Mouse (Mus musculus) Patski (cell line): ENCODE measurements at regions not wholly inside any gene's neighbourhood (a gene's known extent, or its start where the extent isn't known, plus 50 kb on each side); places are given as distances from the start of the nearest gene placed in this dataset.
"Not testable (repeated sequence)": the region's sequence is repeated elsewhere in the genome, so short reads cannot be mapped to it uniquely, and the experiment has no call there.

ENCODE experiments used
- ATAC-seq: fragments of 100-300 bp; one replicate; pipeline ENCODE4 v1.8.0; 2021
- CTCF ChIA-PET: fragments of 350-600 bp; sonication (Branson Sonifier 250); formaldehyde crosslinking; loops from one replicate; lab custom pipeline; 2022; ENCODE audit warnings: inconsistent platforms; lab: Charles Lee
- POLR2A ChIA-PET: fragments of 350-600 bp; sonication (Branson Sonifier 250); formaldehyde crosslinking; loops from one replicate; lab custom pipeline; 2022; ENCODE audit warnings: antibody characterized with exemption, inconsistent platforms; lab: Charles Lee
- DNase-seq: peaks from one replicate; pipeline ENCODE4 v3.0.0-alpha.2; 2011; ENCODE audit warnings: low read depth, low spot score
- H3K27me3 ChIP-seq: fragments of 371-371 bp; one replicate; pipeline ENCODE4 v1.5.1; 2021
- CTCF ChIP-seq: fragments of 100-300 bp; IDR thresholded peaks from one replicate; pipeline ENCODE4 v1.5.1; 2021
- in situ Hi-C: fragments of 300-500 bp; cut with MboI; formaldehyde crosslinking; loops from 3 replicates; pipeline ENCODE4 v1.11.1; 2018; ENCODE audit warnings: low pct_unique_long_range_greater_than_20kb, mixed read lengths

- DNase-seq, result no peak
- no peak for TF ChIP-seq CTCF
- POLR2A ChIA-PET, result no interaction called here
- in situ Hi-C loops, result no loop called here
- CTCF ChIA-PET, result no interaction called here
- peaks cover 14% of the 10 kb centered on the region for H3K27me3 ChIP-seq
- no peak for ATAC-seq
Observed at GRCm38 (mm10) chr19:35150780-35151725, 228.9 kb downstream of the Kif20b start.

- ChIA-PET CTCF (interaction anchor here (1.4 kb wide), 1 partner anchor 8 kb away, joined by 5 read pairs; no protein-coding TSS in a partner anchor), POLR2A (no interaction called here)
- DNase-seq (no peak), ATAC-seq (no peak)
- no peak for TF ChIP-seq CTCF
- peaks cover 9% of the 10 kb centered on the region for H3K27me3 ChIP-seq
- in situ Hi-C loops, result no loop called here
Observed at GRCm38 (mm10) chr19:35151841-35152240, 229.7 kb downstream of the Kif20b start.

- ChIA-PET POLR2A (no interaction called here), CTCF (interaction anchor here (1.2 kb wide), 1 partner anchor 24 kb away, joined by 3 read pairs; no protein-coding TSS in a partner anchor)
- no peak for ATAC-seq
- no peak for TF ChIP-seq CTCF
- in situ Hi-C loops, result no loop called here
- peaks cover 21% of the 10 kb centered on the region for H3K27me3 ChIP-seq
- DNase-seq, result no peak
Observed at GRCm38 (mm10) chr19:35157849-35158248, 235.7 kb downstream of the Kif20b start.

- in situ Hi-C loops, result no loop called here
- no peak for DNase-seq
- ATAC-seq, result no peak
- ChIA-PET CTCF (no interaction called here), POLR2A (no interaction called here)
- peaks cover 60% of the 10 kb centered on the region for H3K27me3 ChIP-seq
- no peak for TF ChIP-seq CTCF
Observed at GRCm38 (mm10) chr19:35164727-35165126, 242.6 kb downstream of the Kif20b start.

- peaks cover 34% of the 10 kb centered on the region for H3K27me3 ChIP-seq
- TF ChIP-seq CTCF, result no peak
- in situ Hi-C loops, result no loop called here
- ATAC-seq (no peak), DNase-seq (no peak)
- POLR2A ChIA-PET, result interaction anchor here (0.7 kb wide), 1 partner anchor 29 kb away, joined by 3 read pairs; no protein-coding TSS in a partner anchor
- CTCF ChIA-PET, result interaction anchor here (1.2 kb wide), 1 partner anchor 10 kb away, joined by 3 read pairs; no protein-coding TSS in a partner anchor
Observed at GRCm38 (mm10) chr19:35170554-35170953, 248.4 kb downstream of the Kif20b start.

- no peak for DNase-seq
Observed at GRCm38 (mm10) chr19:35180102-35180501, 257.9 kb downstream of the Kif20b start.

GRCm38 (mm10) chr19:35205557-35206239 is 283.5 kb downstream of the Kif20b start:
- CTCF ChIA-PET, result interaction anchor here (2.3 kb wide), 1 partner anchor 16 kb away, joined by 8 read pairs; no protein-coding TSS in a partner anchor
- POLR2A ChIA-PET, result interaction anchor here (0.7 kb wide), 1 partner anchor 180 kb away, joined by 3 read pairs; no protein-coding TSS in a partner anchor
- H3K27me3 ChIP-seq, result peaks cover 13% of the 10 kb centered on the region
- TF ChIP-seq CTCF, result no peak
- in situ Hi-C loops, result no loop called here
- ATAC-seq (no peak), DNase-seq (no peak)

More at GRCm38 (mm10) chr19:35180102-35180501, 257.9 kb downstream of the Kif20b start:
- H3K27me3 ChIP-seq, result peaks cover 22% of the 10 kb centered on the region
- ATAC-seq, result no peak
- in situ Hi-C loops, result no loop called here
- ChIA-PET POLR2A (no interaction called here), CTCF (interaction anchor here (0.8 kb wide), 1 partner anchor 10 kb away, joined by 3 read pairs; no protein-coding TSS in a partner anchor)
- TF ChIP-seq CTCF, result no peak

GRCm38 (mm10) chr19:35244188-35244587 is 322.0 kb downstream of the Kif20b start:
- TF ChIP-seq CTCF, result no peak
- in situ Hi-C loops, result no loop called here
- no peak for DNase-seq
- ChIA-PET POLR2A (no interaction called here), CTCF (no interaction called here)
- peaks cover 24% of the 10 kb centered on the region for H3K27me3 ChIP-seq
- ATAC-seq, result no peak

GRCm38 (mm10) chr19:35247531-35247930 is 325.4 kb downstream of the Kif20b start:
- in situ Hi-C loops, result no loop called here
- TF ChIP-seq CTCF, result no peak
- DNase-seq, result no peak
- POLR2A ChIA-PET, result no interaction called here
- CTCF ChIA-PET, result no interaction called here
- H3K27me3 ChIP-seq, result peaks cover 27% of the 10 kb centered on the region
- no peak for ATAC-seq

GRCm38 (mm10) chr19:35258634-35259033 is 336.5 kb downstream of the Kif20b start:
- CTCF ChIA-PET, result not testable (repeated sequence)

More at GRCm38 (mm10) chr19:35258634-35259033, 336.5 kb downstream of the Kif20b start:
- POLR2A ChIA-PET, in situ Hi-C loops, DNase-seq, ATAC-seq: not testable (repeated sequence)
- peaks cover 17% of the 10 kb centered on the region for H3K27me3 ChIP-seq
